Mouse (Mus musculus): ENCODE results near the gene Ms4a3. TPM values are rescaled to one million over a fixed set of nuclear protein-coding genes. Genes with fewer than 3 reads are reported as not detected.

Ms4a3 gene
- 37.6 and 38.0 TPM in 2 replicates for polyA plus RNA-seq (2015; fragmentation: Nextera tagmentation; extraction: Ambion mirVana)

- Histone ChIP-seq H3K4me3 (ENCODE audit: low read depth, low read length) (no peak within 1 kb of the TSS), H3K9me3 (ENCODE audit: low read length) (no peaks in the 10 kb centered on the region), H3K27me3 (ENCODE audit: insufficient read depth, low read length) (no peaks in the 10 kb centered on the region), H3K36me3 (replicated peaks; ENCODE audit: insufficient read depth, low read length) (no peaks in the 10 kb centered on the region), H3K9ac (replicated peaks) (no peak within 1 kb of the TSS), H3K4me2 (ENCODE audit: low read depth, low read length) (no peak within 1 kb of the TSS; the same call in 1 of the 2 replicates), H3K27ac (ENCODE audit: low read depth) (no peak within 1 kb of the TSS), H3K4me1 (ENCODE audit: insufficient read depth) (no peaks in the 10 kb centered on the region)
- TF ChIP-seq CTCF (IDR thresholded peaks at IDR 0.05; ENCODE audit: low read depth) (no peak), EP300 (IDR thresholded peaks at IDR 0.05; ENCODE audit: low read depth) (no peak)
- DNase-seq = no peak
- WGBS (ENCODE audit: insufficient replicate concordance) = 52% methylated on average over 1 of the region's 1 CpGs
- no peak for ATAC-seq
These were observed at the start of gene Ms4a3 for GRCm38 (mm10) chr19:11640732-11641131. TSS of gene Ms4a3 (minus strand) at chr19:11640851.

- Histone ChIP-seq H3K27ac (ENCODE audit: low read depth) (no peak overlapping the region), H3K4me2 (ENCODE audit: low read depth, low read length) (no peak overlapping the region), H3K4me3 (ENCODE audit: low read depth, low read length) (no peak overlapping the region), H3K9ac (replicated peaks) (no peak overlapping the region), H3K27me3 (ENCODE audit: insufficient read depth, low read length) (no peaks in the 10 kb centered on the region), H3K4me1 (ENCODE audit: insufficient read depth) (0 out of 2 replicates have a peak, but pooled peaks cover 2% of the 10 kb centered on the region), H3K9me3 (ENCODE audit: low read length) (no peaks in the 10 kb centered on the region), H3K36me3 (replicated peaks; ENCODE audit: insufficient read depth, low read length) (no peaks in the 10 kb centered on the region)
- DNase-seq = no peak
- ATAC-seq = no peak
- TF ChIP-seq CTCF (IDR thresholded peaks at IDR 0.05; ENCODE audit: low read depth) = no peak
- TF ChIP-seq EP300 (IDR thresholded peaks at IDR 0.05; ENCODE audit: low read depth) = 0 out of 2 replicates have a peak, but pooled peaks have one; percentile 42
These were observed 20.9 kb upstream of the Ms4a3 start for GRCm38 (mm10) chr19:11661562-11661961.

- Histone ChIP-seq H3K4me2 (ENCODE audit: low read depth, low read length) (peak within 1 kb of the TSS; percentile 15; the same call in 1 of the 2 replicates), H3K9ac (replicated peaks) (no peak within 1 kb of the TSS), H3K4me3 (ENCODE audit: low read depth, low read length) (no peak within 1 kb of the TSS), H3K9me3 (ENCODE audit: low read length) (no peaks in the 10 kb centered on the region), H3K27me3 (ENCODE audit: insufficient read depth, low read length) (no peaks in the 10 kb centered on the region), H3K27ac (ENCODE audit: low read depth) (no peak within 1 kb of the TSS), H3K36me3 (replicated peaks; ENCODE audit: insufficient read depth, low read length) (no peaks in the 10 kb centered on the region), H3K4me1 (ENCODE audit: insufficient read depth) (0 out of 2 replicates have a peak, but pooled peaks cover 2% of the 10 kb centered on the region)
- DNase-seq (no peak), ATAC-seq (no peak)
- 82% methylated on average over 5 of the region's 5 CpGs for WGBS (ENCODE audit: insufficient replicate concordance)
- TF ChIP-seq CTCF (IDR thresholded peaks at IDR 0.05; ENCODE audit: low read depth) (no peak), EP300 (IDR thresholded peaks at IDR 0.05; ENCODE audit: low read depth) (no peak)
These were observed 19.8 kb upstream of the Ms4a3 start, which contains the start of gene Oosp2 for GRCm38 (mm10) chr19:11660459-11660858. TSS of gene Oosp2 (minus strand) at chr19:11660559.

GRCm38 (mm10) chr19:11659142-11659541 is 18.5 kb upstream of the Ms4a3 start:
- WGBS (ENCODE audit: insufficient replicate concordance) = 55% methylated on average over 2 of the region's 2 CpGs
- no peak for TF ChIP-seq CTCF (IDR thresholded peaks at IDR 0.05; ENCODE audit: low read depth)
- TF ChIP-seq EP300 (IDR thresholded peaks at IDR 0.05; ENCODE audit: low read depth) = no peak
- DNase-seq (no peak), ATAC-seq (no peak)
- H3K9me3 ChIP-seq (ENCODE audit: low read length) = no peaks in the 10 kb centered on the region
- 0 out of 2 replicates have a peak, but pooled peaks cover 2% of the 10 kb centered on the region for H3K4me1 ChIP-seq (ENCODE audit: insufficient read depth)
- H3K27ac ChIP-seq (ENCODE audit: low read depth) = no peak overlapping the region
- H3K27me3 ChIP-seq (ENCODE audit: insufficient read depth, low read length) = no peaks in the 10 kb centered on the region
- peak overlapping the region; percentile 15; the same call in 1 of the 2 replicates for H3K4me2 ChIP-seq (ENCODE audit: low read depth, low read length)
- no peak overlapping the region for H3K9ac ChIP-seq (replicated peaks)
- no peak overlapping the region for H3K4me3 ChIP-seq (ENCODE audit: low read depth, low read length)
- no peaks in the 10 kb centered on the region for H3K36me3 ChIP-seq (replicated peaks; ENCODE audit: insufficient read depth, low read length)

GRCm38 (mm10) chr19:11649564-11649963 is 8.9 kb upstream of the Ms4a3 start:
- TF ChIP-seq CTCF (IDR thresholded peaks at IDR 0.05; ENCODE audit: low read depth) (no peak), EP300 (IDR thresholded peaks at IDR 0.05; ENCODE audit: low read depth) (no peak)
- Histone ChIP-seq H3K9ac (replicated peaks) (no peak overlapping the region), H3K4me3 (ENCODE audit: low read depth, low read length) (no peak overlapping the region), H3K4me2 (ENCODE audit: low read depth, low read length) (no peak overlapping the region), H3K4me1 (ENCODE audit: insufficient read depth) (no peaks in the 10 kb centered on the region), H3K27me3 (ENCODE audit: insufficient read depth, low read length) (no peaks in the 10 kb centered on the region), H3K27ac (ENCODE audit: low read depth) (no peak overlapping the region), H3K9me3 (ENCODE audit: low read length) (no peaks in the 10 kb centered on the region), H3K36me3 (replicated peaks; ENCODE audit: insufficient read depth, low read length) (no peaks in the 10 kb centered on the region)
- DNase-seq (no peak), ATAC-seq (no peak)
- WGBS (ENCODE audit: insufficient replicate concordance) = 73% methylated on average over 4 of the region's 4 CpGs

GRCm38 (mm10) chr19:11646166-11646565 is 5.5 kb upstream of the Ms4a3 start:
- no peak for DNase-seq
- WGBS (ENCODE audit: insufficient replicate concordance) = 56% methylated on average over 3 of the region's 3 CpGs
- no peak for TF ChIP-seq EP300 (IDR thresholded peaks at IDR 0.05; ENCODE audit: low read depth)
- TF ChIP-seq CTCF (IDR thresholded peaks at IDR 0.05; ENCODE audit: low read depth) = no peak
- no peak overlapping the region for H3K27ac ChIP-seq (ENCODE audit: low read depth)
- no peaks in the 10 kb centered on the region for H3K4me1 ChIP-seq (ENCODE audit: insufficient read depth)
- H3K9me3 ChIP-seq (ENCODE audit: low read length) = no peaks in the 10 kb centered on the region
- H3K4me3 ChIP-seq (ENCODE audit: low read depth, low read length) = no peak overlapping the region
- no peak for ATAC-seq
- H3K36me3 ChIP-seq (replicated peaks; ENCODE audit: insufficient read depth, low read length) = no peaks in the 10 kb centered on the region
- no peak overlapping the region for H3K9ac ChIP-seq (replicated peaks)
- no peak overlapping the region for H3K4me2 ChIP-seq (ENCODE audit: low read depth, low read length)
- H3K27me3 ChIP-seq (ENCODE audit: insufficient read depth, low read length) = no peaks in the 10 kb centered on the region

Data from liver, postnatal 0 days (tissue).